Mouse (Mus musculus) kidney, adult 2 months (tissue): Measurements from ENCODE around the gene Mmel1.

Experiments used
- CTCF ChIP-seq: fragments of 200-500 bp; conservative IDR thresholded peaks from 2 replicates; pipeline ENCODE4 v1.5.1; 2011; ENCODE audit warnings: low read depth, mild to moderate bottlenecking, control low read depth, low read length, moderate library complexity, mixed read lengths; ENCODE audit not compliant: insufficient read depth, insufficient read length
- POLR2A ChIP-seq: fragments of 200-500 bp; IDR thresholded peaks from one replicate; pipeline ENCODE4 v1.6.1; 2011; ENCODE audit warnings: low read depth, low read length, control low read depth

DNA sequence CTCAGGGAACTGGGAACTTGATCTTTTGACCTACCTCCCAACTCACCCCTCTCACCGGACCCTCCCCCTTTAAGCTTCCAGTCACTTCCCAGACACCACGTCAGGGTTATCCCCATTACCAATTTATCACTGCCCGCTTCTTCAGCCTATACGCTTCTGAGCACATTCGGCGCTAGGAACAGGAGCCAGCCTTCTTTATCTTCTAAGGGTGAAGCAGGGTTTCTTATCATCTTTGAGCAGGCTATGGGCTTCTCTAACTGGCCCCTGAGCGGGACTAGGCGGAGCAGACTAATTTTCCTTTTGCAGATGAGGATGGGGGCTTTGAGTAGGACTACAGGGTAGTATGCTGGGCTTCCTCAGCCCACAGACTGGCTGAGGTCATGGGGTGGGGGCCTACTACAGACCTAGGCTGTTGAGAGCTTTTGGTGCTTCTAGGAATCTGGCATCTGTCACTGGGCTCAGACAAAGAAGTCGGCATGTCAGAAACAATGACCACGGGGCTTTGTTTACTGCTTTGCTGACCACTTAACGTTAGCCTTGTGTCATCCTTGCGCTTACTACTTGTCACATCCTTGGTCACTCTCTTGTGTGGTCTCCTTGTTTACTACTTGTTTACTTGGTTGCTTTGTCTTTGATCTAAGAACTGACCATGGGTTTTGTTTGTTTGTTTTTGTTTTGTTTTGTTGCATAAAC, 59.2 kb downstream of the Mmel1 start, which contains the start of gene Tnfrsf14:
- TF ChIP-seq POLR2A (no peak), CTCF (no peak)
